Mouse (Mus musculus): Measurements from ENCODE around the gene Pex13.

Pex13 gene

DNA sequence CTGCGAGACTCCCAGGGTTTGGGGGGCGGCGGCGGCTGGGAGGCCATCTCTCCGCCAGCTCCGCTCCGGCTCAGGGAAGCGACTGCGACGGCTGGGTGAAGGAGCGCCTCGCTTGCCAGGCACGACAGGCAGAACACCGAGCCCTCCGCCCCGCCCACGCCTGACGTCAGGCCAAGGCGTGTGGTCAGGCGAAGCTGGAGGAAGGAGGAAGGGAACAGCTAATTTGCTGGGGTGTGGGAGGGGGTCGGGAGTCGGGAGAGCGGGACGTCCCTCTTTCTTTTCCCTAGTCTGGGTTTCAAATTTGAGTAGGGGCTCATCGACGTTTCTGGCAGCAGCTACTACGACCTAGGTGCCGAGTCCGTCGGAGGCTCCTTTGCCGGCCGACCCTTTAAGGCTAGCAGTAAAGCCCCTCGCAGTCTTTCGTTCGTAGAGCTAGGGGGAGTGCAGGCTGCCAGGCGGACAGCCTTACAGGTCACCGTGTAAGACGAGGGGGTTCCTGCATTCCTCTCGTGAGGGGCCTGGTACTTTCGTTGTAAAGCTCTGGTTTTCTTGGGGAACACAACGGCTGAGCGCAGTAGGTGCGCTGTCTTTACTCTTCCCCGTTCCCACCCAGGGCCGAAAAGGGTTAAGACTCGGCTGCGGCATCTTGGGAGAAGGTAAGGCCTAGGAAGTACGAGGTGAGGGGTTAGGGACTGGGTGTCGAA lies at the start of gene Pex13:
Pex13 (minus strand) TSS at position 162 of the 704 bp plus-strand sequence.
- DNase-seq (ENCODE audit: inconsistent ontology term): peak; percentile 95

DNA sequence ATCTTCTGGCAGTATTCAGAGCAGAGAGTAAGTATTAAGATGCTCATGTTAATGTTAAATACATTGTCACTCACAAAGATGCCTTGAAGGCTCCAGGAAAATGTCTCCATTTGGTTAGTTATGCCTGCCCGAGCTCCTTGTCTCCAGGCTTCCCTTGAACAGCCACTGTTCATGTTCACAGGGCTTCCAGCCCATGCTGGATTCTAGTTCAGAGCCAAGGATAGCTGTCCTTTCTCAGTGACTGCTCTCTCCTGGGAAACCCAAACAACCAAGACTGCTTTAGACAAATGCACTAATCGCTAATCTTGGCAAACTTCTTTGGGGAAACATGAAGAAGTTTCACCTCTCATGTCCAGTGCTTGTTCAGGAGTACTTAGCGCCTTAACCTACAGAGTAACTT lies 46.5 kb upstream of the Pex13 start:
- no peak for DNase-seq (ENCODE audit: inconsistent ontology term)

DNA sequence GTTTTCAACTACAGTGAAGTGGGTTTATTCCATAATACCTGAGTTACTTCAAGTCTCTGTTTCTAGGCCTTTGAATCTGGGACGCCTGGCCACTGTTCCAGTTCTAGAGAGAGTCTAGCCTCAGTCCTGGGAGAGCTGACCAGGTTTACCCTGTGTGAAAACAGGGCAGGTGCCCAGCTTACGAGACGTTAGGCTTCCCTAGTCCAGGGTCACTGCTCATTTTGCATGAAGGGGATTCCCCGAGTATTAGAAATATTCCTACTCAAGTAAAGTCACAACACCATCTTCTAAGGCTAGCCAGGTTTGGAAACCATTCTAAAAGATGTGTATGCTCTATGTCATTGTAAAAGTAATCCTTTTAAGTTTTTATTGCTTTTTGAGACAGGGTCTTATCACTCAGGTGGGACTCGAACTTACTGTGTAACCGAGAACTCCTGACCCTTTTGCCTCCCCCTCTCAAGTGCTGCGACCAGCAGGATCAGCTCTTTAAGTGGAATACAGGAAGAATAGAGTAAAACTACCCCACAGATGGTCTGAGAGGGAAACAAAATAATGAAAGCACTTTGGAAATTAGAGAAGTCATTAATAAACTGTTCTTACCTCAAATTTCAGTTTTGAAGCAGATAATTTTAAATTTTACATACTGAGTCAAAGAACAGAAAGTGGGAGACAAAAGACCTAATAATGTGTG lies 39.0 kb upstream of the Pex13 start:
- DNase-seq (ENCODE audit: inconsistent ontology term): no peak

DNA sequence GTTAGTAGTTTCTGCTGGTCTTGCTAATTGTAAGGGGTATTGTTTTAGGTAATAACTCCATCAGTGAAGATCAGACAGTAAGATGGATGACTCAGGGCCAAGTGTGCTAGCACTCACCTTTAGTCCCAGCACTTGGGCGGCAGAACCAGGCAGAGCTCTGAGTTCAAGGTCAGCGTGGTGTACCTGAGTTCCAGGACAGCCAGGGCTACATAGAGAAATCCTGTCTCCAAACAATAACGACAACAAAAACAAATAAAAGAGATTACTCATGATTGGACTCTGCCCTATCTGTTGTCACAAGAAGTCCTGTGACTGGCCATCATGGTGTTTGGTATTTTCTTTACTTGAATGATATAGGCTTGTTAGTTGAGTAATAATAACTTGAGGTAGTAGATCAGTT lies 36.1 kb upstream of the Pex13 start:
- no peak for DNase-seq (ENCODE audit: inconsistent ontology term)

DNA sequence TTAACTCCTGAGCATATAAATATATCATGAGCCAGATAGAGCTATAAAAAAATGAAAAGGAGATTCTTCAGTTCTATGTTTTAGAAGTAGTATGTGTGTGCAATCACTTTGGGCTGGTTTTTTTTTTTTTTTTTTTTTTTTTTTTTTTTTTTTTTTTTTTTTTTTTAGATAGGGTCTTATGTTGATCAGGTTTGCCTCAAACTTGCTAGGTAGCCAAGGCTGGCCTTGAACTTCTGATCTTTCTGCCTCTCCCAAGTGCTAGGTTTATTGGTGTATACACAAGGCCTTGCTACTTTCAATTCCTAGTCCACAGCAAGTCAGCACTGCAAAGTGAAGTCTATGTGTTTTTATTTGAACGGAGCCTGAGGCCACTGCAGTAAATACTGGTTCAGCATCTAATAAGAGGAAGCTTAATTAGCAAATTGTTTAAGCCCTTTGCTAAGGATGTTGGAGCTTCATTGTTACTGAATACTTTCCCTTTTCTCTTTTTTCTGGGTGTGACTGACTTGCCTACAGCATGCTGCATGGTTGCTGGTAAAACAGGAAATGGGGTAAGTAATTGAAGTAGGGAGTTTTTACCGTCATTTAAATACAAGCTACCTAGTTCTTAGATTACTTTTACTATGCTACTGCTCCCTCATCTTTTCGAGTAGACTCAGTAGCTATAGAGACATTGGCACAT lies 33.8 kb upstream of the Pex13 start:
- no peak for DNase-seq (ENCODE audit: inconsistent ontology term)

DNA sequence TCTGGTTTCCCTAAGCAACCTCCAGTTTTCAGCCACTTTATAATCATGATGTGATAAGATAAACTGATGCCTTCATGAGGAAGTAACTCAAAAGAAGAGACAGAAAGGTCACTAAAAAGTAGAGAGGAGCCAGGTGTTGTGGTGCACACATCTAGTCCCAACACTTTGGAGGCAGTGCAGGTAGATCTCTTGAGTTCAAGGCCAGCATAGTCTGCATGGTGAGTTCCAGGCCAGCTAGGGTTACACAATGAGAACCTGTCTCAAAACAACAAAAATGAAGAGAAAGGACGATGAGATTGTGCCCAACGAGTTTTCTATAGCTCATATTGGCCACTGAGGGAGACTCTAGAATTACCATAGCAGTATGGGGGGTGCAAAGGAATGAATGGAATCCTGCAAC lies 32.8 kb upstream of the Pex13 start:
- no peak for DNase-seq (ENCODE audit: inconsistent ontology term)

DNA sequence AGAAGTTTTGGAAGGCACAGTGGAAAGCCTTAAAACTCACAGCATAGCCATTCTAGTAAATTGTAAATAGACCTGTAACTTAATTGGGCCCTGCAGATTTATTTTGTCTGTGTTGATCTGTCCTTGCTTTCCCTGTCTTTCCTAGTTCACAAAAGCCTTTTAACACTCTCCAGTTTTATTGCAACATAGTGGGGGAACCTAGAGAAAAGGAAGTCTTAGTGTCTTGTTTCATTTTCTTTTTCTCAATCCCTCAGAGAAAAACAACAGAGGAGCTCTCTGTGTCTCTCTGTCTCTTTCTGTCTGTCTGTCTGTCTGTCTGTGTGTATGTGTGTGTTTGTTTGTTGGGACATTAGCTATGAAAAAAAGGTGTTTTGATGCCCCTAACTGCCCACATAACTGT lies 30.1 kb upstream of the Pex13 start:
- DNase-seq (ENCODE audit: inconsistent ontology term): no peak

DNA sequence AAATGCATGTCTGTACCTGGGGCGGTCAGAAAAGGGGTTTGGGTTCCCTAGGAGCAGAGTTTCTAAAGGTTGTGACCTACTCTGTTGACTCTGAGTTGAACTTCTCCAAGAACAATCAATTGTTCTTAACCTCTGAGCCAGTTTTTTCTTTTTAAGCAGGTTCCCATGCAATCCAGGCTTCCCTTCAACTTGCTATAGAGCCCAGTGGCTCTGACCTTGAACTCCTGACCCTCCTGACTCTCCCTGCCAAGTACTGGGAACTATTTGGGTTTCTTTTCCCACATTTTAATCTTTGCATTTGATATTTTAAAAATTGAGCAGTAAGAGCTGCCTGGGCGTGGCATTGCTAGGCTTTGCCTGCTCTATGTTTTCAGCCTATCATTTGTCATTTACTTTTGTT lies 27.5 kb upstream of the Pex13 start:
- no peak for DNase-seq (ENCODE audit: inconsistent ontology term)

DNA sequence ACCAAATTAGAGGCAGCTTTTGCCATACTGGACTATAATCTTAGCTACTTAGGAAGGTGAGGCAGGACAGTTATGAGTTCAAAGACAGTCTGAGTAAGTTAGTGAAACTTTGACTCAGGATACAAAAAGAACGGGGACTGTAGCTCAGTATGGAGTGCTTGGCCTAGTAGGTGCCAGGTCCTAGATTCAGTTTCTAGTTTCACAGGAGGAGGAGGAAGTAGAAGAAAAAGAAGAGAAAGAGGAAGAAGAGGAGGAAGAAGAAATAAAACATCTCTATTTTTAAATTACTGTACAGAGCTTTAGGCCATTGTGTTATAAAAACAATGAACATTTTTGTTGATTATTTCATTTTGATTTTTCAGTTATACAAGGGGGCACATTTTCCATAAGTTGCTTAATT lies 22.3 kb upstream of the Pex13 start:
- no peak for DNase-seq (ENCODE audit: inconsistent ontology term)

DNA sequence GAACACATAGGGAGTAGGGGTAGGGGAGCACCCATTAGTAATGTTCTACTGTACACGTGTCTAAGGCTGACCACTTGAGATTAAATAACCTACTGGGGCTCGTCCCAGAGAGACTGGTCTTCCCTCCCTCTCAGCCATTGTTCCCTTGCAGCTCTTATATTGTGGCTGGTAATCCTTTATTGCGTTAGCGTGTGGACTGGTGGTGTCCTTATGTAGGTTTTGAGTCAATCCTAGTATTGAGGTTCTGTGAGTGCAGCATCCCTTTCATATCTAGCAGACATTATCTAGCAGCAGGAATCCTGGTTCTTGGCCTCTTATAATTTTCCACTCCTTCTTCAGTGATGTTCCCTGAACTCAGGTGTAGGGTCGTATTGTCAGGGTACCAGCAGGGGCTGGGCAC lies 20.9 kb upstream of the Pex13 start:
- no peak for DNase-seq (ENCODE audit: inconsistent ontology term)

DNA sequence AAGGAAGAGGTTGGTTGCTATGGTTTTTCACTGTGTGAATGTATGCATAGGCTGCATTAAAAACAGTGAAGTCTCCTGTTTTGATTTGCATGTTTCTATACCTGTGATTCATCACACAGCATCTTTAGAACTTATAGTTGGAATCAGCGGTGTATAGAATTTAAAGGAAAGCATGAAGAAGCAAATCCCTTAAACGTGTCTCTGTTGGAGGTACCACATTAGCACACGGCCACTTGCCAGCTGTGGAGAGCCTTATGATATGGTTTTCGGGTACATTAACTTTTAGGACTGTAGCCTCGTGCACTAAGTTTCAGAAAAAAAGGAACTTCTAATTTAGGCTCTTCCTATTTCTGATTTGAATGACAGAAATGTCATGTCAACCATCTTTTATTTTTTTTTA lies 16.8 kb upstream of the Pex13 start:
- DNase-seq (ENCODE audit: inconsistent ontology term): no peak

DNA sequence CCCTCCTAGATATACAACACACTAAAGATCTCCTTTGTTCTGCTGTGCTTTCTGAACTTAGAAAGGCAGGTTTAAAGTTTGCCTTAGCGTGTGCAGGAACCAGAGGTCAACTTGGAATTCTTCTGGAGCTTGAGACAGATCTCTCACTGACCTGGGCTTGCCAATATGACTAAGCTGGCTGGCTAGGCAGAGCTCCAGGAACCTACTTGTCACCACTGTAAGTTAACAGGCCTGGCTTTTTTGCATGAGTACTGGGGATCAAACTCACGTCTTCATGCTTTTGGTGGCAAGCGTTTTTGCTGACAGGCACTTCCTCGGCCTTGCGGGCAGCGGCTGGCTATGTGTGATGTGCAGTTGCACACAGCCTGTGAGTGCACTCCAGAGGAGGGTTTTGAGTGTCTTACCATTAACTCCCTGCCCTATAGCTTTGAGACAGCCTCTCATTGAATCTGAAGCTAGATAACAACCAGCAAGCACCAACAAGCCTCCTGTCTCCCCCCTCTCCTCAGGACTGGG lies 14.7 kb upstream of the Pex13 start:
- no peak for DNase-seq (ENCODE audit: inconsistent ontology term)

DNA sequence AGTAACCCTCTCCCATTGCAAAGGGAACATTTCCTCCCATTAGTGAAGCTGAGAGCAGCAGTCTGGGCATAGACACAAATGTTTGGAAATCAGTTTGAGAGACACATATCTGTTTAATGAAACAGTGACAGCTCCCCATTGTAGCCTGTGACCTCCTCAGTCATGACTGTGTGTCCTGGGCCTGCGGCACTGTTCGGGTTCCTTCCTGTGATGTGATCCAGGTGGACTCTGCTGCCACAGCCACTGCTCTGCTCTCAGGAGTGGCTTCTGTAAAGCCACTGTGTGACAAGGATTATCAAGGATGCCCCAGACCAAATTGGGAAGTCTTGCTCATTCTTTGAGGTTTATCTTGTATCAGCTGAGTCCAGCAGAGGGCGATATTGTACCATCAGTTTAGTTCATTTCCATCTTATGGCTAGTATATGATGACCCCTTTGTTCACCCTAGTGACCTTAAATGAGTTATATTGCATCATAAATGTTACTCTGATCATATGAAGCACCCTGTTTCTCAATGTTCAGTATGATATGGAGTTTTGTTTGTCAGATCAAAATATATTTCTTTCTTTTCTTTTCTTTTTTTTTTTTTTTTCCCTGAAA lies 13.4 kb upstream of the Pex13 start:
- peak; percentile 32 for DNase-seq (ENCODE audit: inconsistent ontology term)

DNA sequence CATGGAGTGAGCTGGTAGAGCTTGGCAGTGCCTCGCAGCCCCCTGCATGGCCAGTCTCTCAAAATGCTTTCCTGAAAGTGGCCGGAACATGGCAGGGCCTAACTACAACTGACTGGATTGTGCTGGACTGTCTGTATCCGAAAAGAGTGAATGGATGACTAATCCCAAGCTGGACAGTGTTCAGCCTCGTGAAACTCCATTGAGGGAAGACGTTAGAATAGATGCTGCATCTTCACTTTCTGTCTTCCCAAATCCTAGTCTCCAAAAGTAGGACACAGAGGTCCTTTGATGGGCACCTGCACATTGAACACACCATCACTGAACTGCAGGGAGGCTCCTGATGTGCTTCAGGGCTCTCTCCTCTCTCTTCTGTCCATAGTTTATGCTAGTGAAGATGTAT lies 10.3 kb upstream of the Pex13 start:
- DNase-seq (ENCODE audit: inconsistent ontology term): no peak

DNA sequence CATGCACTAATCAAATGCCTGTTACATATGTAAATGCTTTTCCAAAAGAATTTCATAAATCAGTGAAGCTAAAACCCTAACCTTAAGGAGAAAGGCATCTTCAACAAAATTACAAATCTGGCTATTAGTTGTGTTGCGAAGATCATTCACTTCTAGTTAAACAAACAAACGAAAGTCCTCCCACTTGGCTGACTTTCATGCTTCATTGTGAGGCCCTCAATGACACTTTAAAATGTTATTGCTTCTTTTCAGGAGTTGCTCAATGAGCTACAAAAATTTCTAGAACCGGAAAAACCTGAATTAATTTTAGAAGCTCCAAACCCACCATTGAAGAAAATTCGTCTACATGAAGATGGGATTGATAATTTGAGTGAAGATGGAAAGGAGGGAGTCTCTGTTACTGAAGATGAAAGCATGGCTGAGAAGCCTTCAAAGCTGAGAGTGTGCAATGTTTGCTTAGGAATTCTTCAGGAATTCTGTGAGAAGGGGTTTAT lies 6.5 kb upstream of the Pex13 start:
- no peak for DNase-seq (ENCODE audit: inconsistent ontology term)

DNA sequence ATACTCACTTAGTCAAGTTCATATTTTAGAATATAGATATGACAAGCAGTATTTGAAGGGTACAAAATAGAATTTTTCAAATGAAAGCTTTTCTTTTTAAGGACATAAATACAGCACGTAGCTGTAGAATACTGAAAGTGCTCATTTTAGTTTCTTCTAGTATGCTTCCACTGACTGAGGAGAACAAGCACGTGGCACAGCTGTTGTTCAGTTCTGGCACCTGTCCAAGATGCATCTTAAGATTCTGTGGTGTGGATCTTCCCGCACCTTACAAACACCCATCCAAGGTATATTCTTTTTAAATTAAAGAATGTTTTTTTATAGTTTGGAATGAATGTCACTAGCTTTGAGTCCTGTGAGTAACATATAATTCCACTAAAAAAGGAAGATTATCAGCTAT lies 1.4 kb upstream of the Pex13 start:
- DNase-seq (ENCODE audit: inconsistent ontology term): no peak

DNA sequence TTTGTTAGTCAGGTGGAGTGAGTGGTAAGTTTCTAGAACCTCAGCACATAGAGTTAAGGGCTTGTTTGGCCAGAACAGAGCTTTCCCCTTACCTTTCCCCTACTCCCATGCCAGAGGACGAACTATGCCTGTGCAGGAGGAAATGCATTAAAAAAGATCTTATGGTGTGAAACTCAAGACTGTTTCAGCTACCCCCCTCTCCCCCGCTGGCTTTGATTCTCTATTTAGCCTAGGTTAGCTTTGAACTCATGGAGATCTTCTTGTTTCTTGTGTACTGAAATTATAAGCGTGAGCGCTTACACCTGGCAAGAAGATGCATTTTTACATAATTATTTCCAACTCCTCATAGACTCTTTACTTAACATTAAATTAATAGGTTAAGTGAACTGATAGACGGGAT lies 767 bp upstream of the Pex13 start:
- no peak for DNase-seq (ENCODE audit: inconsistent ontology term)

DNA sequence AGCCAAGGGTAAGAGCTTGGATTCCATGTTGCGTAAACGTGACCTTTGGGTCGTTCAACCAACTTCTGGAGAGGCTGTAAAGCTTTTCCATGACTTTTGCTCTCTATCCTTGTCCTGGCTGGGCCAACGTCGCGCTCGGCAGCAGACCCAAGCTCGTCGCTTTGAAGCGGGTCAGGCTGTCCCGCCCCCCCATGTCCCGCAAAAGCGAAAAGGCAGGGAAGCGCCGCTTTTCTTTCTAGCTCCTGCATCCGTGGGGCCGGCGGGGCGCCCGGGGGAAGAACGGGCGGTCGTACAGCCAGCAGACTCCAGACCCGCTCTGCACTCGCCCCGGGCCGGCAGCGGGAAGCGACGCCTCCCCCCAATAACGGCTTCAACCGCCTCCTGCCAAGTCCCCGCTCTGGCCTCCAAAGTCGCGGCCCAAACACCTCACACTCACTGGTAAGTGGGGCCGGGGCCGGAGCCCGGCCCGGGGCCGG lies 410 bp downstream of the Pex13 start, which contains the start of gene Pus10:
Pus10 (plus strand) TSS at position 364 of the 476 bp plus-strand sequence.
- no peak for DNase-seq (ENCODE audit: inconsistent ontology term)

DNA sequence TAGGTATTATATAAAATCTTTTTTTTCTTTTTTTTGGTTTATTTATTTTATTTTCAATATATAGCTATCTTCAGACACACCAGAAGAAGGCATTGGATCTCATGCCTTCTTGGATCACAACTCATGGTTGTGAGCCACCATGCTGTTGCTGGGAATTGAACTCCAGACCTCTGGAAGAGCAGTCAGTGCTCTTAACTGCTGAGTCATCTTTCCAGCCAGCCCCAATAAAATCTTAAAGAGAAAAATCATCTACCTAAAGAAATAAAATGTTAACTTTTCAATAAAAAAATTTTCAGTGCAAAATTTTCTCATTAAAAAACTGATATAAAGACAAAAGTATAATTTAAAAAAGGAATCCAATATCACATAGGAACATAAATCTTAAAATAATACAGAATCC lies 1.5 kb downstream of the Pex13 start:
- DNase-seq (ENCODE audit: inconsistent ontology term): no peak

DNA sequence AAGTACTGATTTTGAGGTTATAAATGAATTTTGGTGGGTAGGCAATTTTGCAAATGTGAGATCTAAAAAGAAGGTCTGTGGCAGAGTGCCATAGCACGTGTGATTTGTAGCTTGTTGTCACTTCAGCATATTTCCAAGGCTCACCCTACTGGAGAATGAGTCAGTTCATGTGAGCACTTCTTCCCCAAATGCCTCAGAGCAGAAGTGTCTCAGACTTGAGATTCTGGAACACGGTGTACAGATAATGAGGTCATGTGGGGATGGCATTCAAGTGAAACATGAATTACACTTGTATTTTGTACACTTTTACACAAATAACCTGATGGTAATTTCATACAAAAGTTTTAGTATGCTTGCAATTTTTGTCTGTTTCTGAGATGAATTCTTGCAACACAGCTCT lies 8.0 kb downstream of the Pex13 start:
- DNase-seq (ENCODE audit: inconsistent ontology term): no peak

DNA sequence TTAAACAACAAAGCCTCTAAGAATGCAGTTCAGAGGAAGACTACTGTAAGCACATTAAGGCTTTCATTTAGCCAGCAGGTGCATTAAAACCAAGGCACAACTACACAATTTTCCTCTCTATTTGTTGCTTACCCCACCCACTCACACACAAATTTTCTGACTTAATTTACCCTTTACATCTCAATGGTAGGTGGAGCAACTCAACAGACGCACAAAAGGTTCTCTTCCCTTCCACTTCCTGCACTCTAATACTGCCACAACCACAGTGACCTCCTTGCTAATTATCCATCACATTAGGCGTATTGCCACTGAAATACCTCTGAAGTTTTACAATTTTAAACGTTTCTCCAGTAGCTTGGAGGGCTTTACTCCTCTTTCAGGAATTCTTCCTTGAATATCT lies 12.1 kb downstream of the Pex13 start:
- DNase-seq (ENCODE audit: inconsistent ontology term): no peak

DNA sequence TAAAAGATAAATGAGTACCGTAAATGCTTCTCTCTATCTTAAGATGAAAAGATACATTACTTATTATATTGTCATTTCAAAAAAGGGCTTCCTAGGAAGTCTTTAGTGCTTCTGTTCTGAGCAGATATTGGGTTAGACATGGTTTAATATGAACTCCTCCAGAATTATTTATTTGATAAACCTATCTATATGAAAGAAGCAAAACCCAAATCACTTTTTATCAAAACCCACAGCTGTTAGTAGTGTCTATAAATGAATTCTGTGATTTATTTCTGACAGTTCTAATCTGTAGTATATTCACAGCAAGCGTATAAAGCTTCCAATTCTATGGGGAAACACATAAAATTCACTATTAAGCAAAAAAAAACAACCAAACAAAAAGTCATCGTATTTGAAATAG lies 17.9 kb downstream of the Pex13 start:
- DNase-seq (ENCODE audit: inconsistent ontology term): no peak
